Mouse (Mus musculus): ENCODE results near the gene Macc1. TPM values are rescaled to one million over a fixed set of nuclear protein-coding genes. Genes with fewer than 3 reads are reported as not detected.
"Not testable (repeated sequence)": the region's sequence is repeated elsewhere in the genome, so short reads cannot be mapped to it uniquely, and the experiment has no call there.

Macc1 gene
- polyA plus RNA-seq, 1 experiment from 2014 or later, result 0.12 TPM

DNA sequence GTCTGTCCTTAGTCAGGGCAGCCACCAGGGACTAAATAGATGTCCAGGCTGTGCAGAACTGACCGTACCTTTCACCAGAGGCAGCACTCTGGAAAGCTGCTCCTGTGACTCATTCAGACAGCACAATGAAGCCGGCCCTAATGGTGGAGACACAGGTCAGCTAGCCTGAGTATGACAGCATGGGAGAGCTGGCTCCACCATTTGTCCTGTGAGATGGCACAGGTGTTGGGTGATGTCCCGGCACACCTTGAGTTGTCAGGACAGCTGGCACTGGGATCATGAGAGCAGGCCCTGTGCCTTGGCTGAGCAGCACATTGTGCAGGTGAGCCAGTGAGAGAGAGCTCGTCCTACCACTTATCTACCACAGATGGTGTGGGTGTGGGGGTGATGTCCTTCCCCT lies 16.6 kb downstream of the Macc1 start:
- WGBS, result 65% methylated on average over 4 of the region's 4 CpGs
- H3K36me3 ChIP-seq, result no peaks in the 10 kb centered on the region
- ATAC-seq (ENCODE audit: extremely low read depth, insufficient number of reproducible peaks, low FRiP score, low TSS enrichment), result no peak

DNA sequence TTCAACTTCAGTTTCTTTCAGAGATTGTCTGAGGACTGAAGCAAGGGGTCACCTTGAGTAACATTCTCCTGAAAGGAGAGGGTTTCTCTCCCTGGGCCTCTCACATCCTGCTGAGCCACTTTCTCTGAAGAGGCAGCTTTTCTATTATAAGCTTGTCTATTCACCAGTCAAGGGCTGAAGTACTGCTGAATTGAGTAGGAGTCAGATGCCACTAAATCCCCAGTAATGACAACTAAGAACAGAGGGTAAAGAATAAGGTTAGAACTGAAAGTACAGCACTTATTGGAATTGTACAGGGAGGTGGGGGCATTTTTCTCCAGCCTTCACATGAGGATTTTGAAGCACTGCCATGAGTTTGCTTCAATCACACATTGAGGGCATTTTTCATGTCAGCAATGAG lies 19.3 kb downstream of the Macc1 start:
- Histone ChIP-seq H3K27me3 (replicated peaks) (no peaks in the 10 kb centered on the region), H3K4me3 (no peak overlapping the region), H3K4me1 (peaks cover 8% of the 10 kb centered on the region; the same call in 1 of the 2 replicates), H3K27ac (replicated peaks) (peak overlapping the region; percentile 58), H3K9me3 (no peaks in the 10 kb centered on the region), H3K9ac (no peak overlapping the region), H3K4me2 (no peak overlapping the region), H3K36me3 (no peaks in the 10 kb centered on the region)
- no peak for ATAC-seq (ENCODE audit: extremely low read depth, insufficient number of reproducible peaks, low FRiP score, low TSS enrichment)

More for the DNA sequence above, 16.6 kb downstream of the Macc1 start:
- Histone ChIP-seq H3K4me1 (peaks cover 8% of the 10 kb centered on the region; the same call in 1 of the 2 replicates), H3K4me2 (no peak overlapping the region), H3K4me3 (no peak overlapping the region), H3K9me3 (no peaks in the 10 kb centered on the region), H3K27me3 (replicated peaks) (no peaks in the 10 kb centered on the region), H3K9ac (no peak overlapping the region), H3K27ac (replicated peaks) (no peak overlapping the region)

DNA sequence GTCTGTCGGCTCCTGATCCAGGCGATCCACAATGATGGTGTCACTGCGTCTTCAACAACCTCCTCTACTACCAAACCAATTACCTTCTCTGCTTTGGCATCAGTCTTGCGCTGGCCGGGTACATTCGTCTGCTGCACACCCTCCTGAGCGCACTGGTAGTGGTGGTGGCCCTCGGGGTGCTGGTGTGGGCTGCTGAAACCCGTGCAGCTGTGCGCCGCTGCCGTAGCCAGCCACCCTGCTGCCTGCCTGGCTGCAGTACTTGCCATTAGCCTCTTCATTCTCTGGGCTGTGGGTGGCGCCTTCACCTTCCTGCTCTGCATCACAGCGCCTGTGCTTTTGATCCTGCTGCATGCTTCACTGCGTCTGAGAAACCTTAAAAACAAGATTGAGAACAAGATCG lies 38.5 kb downstream of the Macc1 start:
- not testable (repeated sequence) for H3K9ac ChIP-seq; H3K4me1 ChIP-seq; H3K27me3 ChIP-seq (replicated peaks); H3K27ac ChIP-seq (replicated peaks); ATAC-seq (ENCODE audit: extremely low read depth, insufficient number of reproducible peaks, low FRiP score, low TSS enrichment); H3K9me3 ChIP-seq; H3K4me3 ChIP-seq; H3K36me3 ChIP-seq
- peak overlapping the region; percentile 50 for H3K4me2 ChIP-seq
- WGBS, result 26% methylated on average over 16 of the region's 16 CpGs

DNA sequence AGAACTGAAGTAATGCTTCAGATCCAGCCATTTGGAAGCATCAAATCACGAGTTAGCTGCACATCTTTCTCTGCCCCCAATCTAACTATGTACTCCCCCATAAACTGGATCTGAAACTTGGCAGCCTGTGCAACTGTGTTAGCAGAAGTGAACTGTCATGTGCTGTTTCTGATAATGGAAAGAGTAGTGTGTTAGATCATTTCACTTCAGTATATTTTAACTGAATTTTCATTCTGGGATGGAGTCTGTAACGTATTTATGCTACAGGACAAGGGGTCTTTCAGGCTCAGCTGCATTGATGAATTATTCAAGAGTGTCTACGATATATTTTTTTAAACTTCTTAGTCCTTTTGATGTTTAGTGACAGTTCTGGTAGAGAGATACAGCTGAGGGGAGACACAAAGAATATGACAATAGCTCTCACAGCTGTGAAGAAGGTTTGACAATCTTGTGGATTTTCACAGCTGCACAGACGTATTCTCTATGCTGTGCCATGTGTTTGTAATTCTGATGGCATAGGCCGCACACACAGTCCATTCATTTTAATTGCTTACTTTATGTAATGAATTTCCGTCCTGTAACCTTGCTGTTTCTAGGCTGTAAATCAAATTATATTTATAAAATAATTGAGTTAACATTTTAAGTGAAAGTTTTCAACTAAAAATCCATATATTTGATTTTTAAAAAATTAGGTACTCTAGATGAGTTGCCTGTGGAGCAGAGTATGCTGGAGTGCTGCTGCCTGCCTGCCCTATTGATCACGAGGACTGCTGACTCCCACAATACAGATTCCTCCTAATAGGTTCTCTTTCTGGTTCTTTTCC lies 43.6 kb downstream of the Macc1 start:
- WGBS, result 62% methylated on average over 7 of the region's 7 CpGs
- Histone ChIP-seq H3K9ac (no peak overlapping the region), H3K9me3 (no peaks in the 10 kb centered on the region), H3K4me1 (no peaks in the 10 kb centered on the region), H3K27me3 (replicated peaks) (no peaks in the 10 kb centered on the region), H3K27ac (replicated peaks) (no peak overlapping the region), H3K4me3 (no peak overlapping the region), H3K4me2 (no peak overlapping the region), H3K36me3 (no peaks in the 10 kb centered on the region)
- no peak for ATAC-seq (ENCODE audit: extremely low read depth, insufficient number of reproducible peaks, low FRiP score, low TSS enrichment)

DNA sequence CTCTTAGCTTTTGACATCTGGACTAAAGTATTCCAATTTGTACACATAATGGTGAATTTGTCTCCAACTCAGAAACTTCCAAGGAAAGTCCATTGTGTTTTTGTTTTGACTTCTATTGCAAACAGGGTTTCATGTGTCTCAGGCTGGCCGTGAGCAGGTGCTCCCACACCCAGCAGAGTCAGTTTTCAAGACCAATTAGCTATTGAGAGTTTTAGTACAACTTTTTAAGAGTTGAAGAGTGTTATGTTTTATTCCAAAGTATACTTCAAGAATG lies 44.1 kb downstream of the Macc1 start:
- no peaks in the 10 kb centered on the region for H3K36me3 ChIP-seq
- WGBS, result 74% methylated on average over 1 of the region's 1 CpGs
- H3K4me1 ChIP-seq, result no peaks in the 10 kb centered on the region
- H3K9me3 ChIP-seq, result no peaks in the 10 kb centered on the region
- no peaks in the 10 kb centered on the region for H3K27me3 ChIP-seq (replicated peaks)
- H3K9ac ChIP-seq, result no peak overlapping the region
- no peak overlapping the region for H3K27ac ChIP-seq (replicated peaks)
- ATAC-seq (ENCODE audit: extremely low read depth, insufficient number of reproducible peaks, low FRiP score, low TSS enrichment), result no peak
- no peak overlapping the region for H3K4me3 ChIP-seq
- no peak overlapping the region for H3K4me2 ChIP-seq

DNA sequence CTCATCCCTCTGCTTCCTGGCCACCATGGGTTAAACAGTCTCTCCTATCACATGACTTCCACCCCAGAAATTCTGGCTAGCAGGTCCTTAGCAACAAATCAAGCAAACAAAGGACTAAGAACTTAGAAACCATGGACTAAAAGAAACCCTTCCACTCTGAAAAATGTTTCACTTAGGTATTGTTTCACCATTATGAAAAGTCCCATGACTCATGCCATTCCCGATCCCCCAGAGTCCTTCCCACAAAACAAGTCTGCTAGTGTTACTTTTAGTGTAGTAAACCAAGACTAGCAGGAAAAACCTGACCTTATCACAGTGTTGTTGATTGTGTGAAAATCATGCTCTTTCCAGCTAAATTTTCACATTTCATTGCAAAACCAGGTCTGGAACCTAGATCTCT lies 51.0 kb downstream of the Macc1 start:
- H3K4me3 ChIP-seq, result no peak overlapping the region
- H3K4me2 ChIP-seq, result no peak overlapping the region
- no peak overlapping the region for H3K27ac ChIP-seq (replicated peaks)
- no peak overlapping the region for H3K9ac ChIP-seq
- ATAC-seq (ENCODE audit: extremely low read depth, insufficient number of reproducible peaks, low FRiP score, low TSS enrichment), result no peak
- H3K4me1 ChIP-seq, result no peaks in the 10 kb centered on the region
- no peaks in the 10 kb centered on the region for H3K36me3 ChIP-seq
- H3K9me3 ChIP-seq, result no peaks in the 10 kb centered on the region
- WGBS, result 74% methylated on average over 1 of the region's 1 CpGs
- H3K27me3 ChIP-seq (replicated peaks), result no peaks in the 10 kb centered on the region

DNA sequence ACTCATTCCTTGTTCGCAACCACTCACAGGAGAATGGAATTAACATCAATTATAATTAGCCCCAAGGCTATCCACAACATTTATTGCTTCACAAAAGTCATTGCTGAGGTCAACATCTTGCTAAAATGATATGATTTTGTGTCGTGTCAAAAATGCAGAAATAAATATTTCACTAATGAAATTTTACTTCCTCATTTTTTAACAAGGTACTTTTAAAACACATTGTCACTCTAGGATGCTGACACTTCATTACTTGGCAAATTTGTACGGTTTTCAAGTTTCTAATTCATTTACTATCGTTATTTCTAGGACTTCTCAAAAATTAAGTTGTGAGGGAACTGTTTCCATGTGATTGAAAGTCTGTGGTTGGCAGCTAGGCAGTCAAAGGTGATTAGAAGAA lies 55.8 kb downstream of the Macc1 start:
- no peak overlapping the region for H3K4me3 ChIP-seq
- H3K36me3 ChIP-seq, result no peaks in the 10 kb centered on the region
- no peak for ATAC-seq (ENCODE audit: extremely low read depth, insufficient number of reproducible peaks, low FRiP score, low TSS enrichment)
- H3K4me2 ChIP-seq, result no peak overlapping the region
- H3K27me3 ChIP-seq (replicated peaks), result no peaks in the 10 kb centered on the region
- no peak overlapping the region for H3K9ac ChIP-seq
- H3K27ac ChIP-seq (replicated peaks), result no peak overlapping the region
- H3K4me1 ChIP-seq, result no peaks in the 10 kb centered on the region
- H3K9me3 ChIP-seq, result no peaks in the 10 kb centered on the region
- 68% methylated on average over 4 of the region's 4 CpGs for WGBS

DNA sequence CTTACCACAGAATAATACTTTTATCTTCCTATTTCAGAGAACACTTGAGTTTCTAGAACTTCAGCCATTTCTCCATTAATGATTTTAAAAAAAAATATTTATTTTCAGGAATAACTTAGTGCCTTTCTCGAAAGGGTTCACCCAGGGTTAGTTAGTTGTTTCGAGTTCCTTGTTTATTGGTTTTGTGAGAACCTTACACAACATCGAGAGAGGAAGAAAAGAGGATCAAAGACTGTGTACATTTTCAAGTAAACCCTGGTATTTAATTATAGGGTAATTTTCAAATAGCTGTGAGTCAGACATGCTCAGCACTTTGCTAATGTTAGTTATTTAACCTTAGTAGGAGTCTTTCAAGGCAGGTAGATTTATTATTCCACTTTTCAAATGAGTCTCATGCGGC lies 58.3 kb downstream of the Macc1 start:
- H3K27me3 ChIP-seq (replicated peaks), result no peaks in the 10 kb centered on the region
- no peak overlapping the region for H3K27ac ChIP-seq (replicated peaks)
- H3K9ac ChIP-seq, result no peak overlapping the region
- no peak for ATAC-seq (ENCODE audit: extremely low read depth, insufficient number of reproducible peaks, low FRiP score, low TSS enrichment)
- H3K4me1 ChIP-seq, result peaks cover 7% of the 10 kb centered on the region
- WGBS, result 63% methylated on average over 4 of the region's 4 CpGs
- no peak overlapping the region for H3K4me3 ChIP-seq
- no peak overlapping the region for H3K4me2 ChIP-seq
- no peaks in the 10 kb centered on the region for H3K36me3 ChIP-seq
- no peaks in the 10 kb centered on the region for H3K9me3 ChIP-seq

DNA sequence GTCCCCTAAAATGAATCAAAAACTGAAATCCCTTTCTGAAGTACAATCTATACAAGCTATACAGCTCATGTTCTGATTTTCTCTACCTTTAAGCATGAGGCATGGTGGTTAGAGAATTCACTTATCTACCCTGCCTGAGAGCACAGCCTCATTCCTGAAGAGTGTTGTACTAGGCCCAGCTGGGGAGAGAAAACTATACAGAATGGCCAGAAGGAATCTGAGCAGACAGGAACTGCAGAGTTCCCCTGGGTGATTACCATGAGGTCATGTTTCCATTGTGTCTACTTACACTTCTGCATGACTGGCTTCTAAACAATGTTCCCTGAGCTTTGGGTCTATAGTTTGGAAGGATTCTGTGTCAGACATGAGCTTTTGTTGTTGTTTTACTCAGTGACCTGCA lies 62.8 kb downstream of the Macc1 start:
- no peak overlapping the region for H3K4me2 ChIP-seq
- H3K4me1 ChIP-seq, result peaks cover 7% of the 10 kb centered on the region
- H3K9ac ChIP-seq, result no peak overlapping the region
- no peak for ATAC-seq (ENCODE audit: extremely low read depth, insufficient number of reproducible peaks, low FRiP score, low TSS enrichment)
- no peaks in the 10 kb centered on the region for H3K27me3 ChIP-seq (replicated peaks)
- no peaks in the 10 kb centered on the region for H3K9me3 ChIP-seq
- H3K4me3 ChIP-seq, result no peak overlapping the region
- no peaks in the 10 kb centered on the region for H3K36me3 ChIP-seq
- H3K27ac ChIP-seq (replicated peaks), result peak overlapping the region; percentile 15; the same call in 1 of the 2 replicates

DNA sequence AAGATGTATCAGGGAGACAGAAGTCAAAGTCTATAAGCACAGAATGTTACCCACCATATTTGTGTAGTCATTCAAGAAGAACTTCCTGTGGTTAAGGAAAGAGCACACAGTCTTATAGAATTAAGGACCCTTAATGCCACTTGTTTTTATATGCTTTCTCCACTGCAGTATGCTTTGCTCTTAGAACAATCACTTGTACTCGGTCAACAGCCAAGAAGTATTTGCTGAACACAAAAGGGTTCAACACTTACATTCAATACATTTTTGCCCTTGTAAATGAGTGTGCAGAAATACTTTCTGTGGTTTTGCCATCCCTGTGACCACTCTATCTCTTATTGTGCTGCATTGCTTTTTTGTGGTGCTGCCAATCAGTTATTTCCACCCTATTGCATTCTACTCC lies 67.8 kb downstream of the Macc1 start:
- Histone ChIP-seq H3K4me1 (peaks cover 3% of the 10 kb centered on the region), H3K27ac (replicated peaks) (no peak overlapping the region), H3K27me3 (replicated peaks) (no peaks in the 10 kb centered on the region), H3K36me3 (no peaks in the 10 kb centered on the region), H3K4me3 (no peak overlapping the region), H3K9ac (no peak overlapping the region), H3K9me3 (no peaks in the 10 kb centered on the region), H3K4me2 (no peak overlapping the region)
- 78% methylated on average over 1 of the region's 1 CpGs for WGBS
- ATAC-seq (ENCODE audit: extremely low read depth, insufficient number of reproducible peaks, low FRiP score, low TSS enrichment), result no peak

DNA sequence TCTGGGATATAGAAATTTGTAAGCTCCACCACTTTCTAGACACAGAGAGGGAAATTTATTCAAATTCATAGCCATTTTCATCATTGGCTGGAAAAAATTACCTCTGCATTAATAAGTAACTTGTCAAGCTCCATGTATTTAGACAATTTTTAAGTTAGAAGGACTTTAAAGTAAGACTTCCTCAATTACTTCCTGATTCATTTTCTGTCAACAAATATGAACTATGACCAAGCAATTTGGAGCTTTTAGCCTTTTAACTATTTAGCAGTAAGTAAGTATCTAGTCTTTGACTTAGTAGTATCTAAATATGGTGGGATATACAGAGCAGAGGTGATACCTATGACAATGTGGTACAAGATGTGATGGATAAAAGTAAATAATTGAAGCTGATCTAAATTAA lies 72.2 kb downstream of the Macc1 start:
- Histone ChIP-seq H3K36me3 (no peaks in the 10 kb centered on the region), H3K4me3 (no peak overlapping the region), H3K27me3 (replicated peaks) (no peaks in the 10 kb centered on the region), H3K9me3 (no peaks in the 10 kb centered on the region), H3K9ac (no peak overlapping the region), H3K27ac (replicated peaks) (no peak overlapping the region), H3K4me2 (no peak overlapping the region), H3K4me1 (no peaks in the 10 kb centered on the region; the same call in 1 of the 2 replicates)
- no peak for ATAC-seq (ENCODE audit: extremely low read depth, insufficient number of reproducible peaks, low FRiP score, low TSS enrichment)

DNA sequence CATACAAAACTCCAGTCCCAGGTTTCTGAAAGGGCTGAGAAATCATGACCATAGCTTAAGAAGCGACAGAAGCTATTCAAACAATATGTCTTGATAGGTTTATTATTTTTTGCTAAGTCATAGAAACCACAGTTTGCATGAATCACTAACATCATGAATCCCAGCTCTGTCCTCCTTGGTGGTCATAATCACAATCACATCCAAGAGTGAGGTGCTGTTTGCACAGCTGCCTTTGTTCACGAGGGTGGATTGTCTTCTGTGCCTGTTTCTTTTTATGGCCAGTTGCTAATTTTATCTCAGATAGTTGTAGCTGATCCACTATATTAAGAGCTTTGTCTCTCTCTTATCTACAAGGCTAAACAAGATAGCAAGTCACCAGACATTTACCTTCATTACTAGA lies 72.6 kb downstream of the Macc1 start:
- WGBS, result 52% methylated on average over 2 of the region's 2 CpGs
- H3K4me3 ChIP-seq, result no peak overlapping the region
- H3K36me3 ChIP-seq, result no peaks in the 10 kb centered on the region
- no peak overlapping the region for H3K4me2 ChIP-seq
- no peak overlapping the region for H3K27ac ChIP-seq (replicated peaks)
- ATAC-seq (ENCODE audit: extremely low read depth, insufficient number of reproducible peaks, low FRiP score, low TSS enrichment), result no peak
- H3K9ac ChIP-seq, result no peak overlapping the region
- no peaks in the 10 kb centered on the region for H3K9me3 ChIP-seq
- no peaks in the 10 kb centered on the region; the same call in 1 of the 2 replicates for H3K4me1 ChIP-seq
- no peaks in the 10 kb centered on the region for H3K27me3 ChIP-seq (replicated peaks)
